Mouse (Mus musculus) heart, embryonic 12.5 days (tissue): ENCODE results near the gene Gfpt1. TPM values are rescaled to one million over a fixed set of nuclear protein-coding genes. Genes with fewer than 3 reads are reported as not detected.

Source experiments
- ATAC-seq: fragments of 200-750 bp; cut with Nextera tagmentation; 2 replicates; pipeline ENCODE4 v1.8.0; 2017; ENCODE audit warnings: moderate TSS enrichment, moderate library complexity; ENCODE audit not compliant: insufficient number of reproducible peaks, low FRiP score
- H3K27ac ChIP-seq: fragments of 300-500 bp; sonication (generic); 2 replicates; pipeline ENCODE4 v1.5.1; 2016; ENCODE audit warnings: mild to moderate bottlenecking, moderate library complexity; ENCODE audit not compliant: poor library complexity, severe bottlenecking
- H3K27me3 ChIP-seq: fragments of 300-500 bp; sonication (generic); replicated peaks from 2 replicates; pipeline ENCODE4 v1.6.1; 2016; ENCODE audit warnings: mild to moderate bottlenecking, moderate library complexity
- H3K36me3 ChIP-seq: fragments of 300-500 bp; sonication (generic); 2 replicates; pipeline ENCODE4 v1.6.1; 2016; ENCODE audit warnings: mild to moderate bottlenecking, moderate library complexity
- H3K4me1 ChIP-seq: fragments of 300-500 bp; sonication (generic); replicated peaks from 2 replicates; pipeline ENCODE4 v1.6.1; 2016; ENCODE audit warnings: mild to moderate bottlenecking
- H3K4me2 ChIP-seq: fragments of 300-500 bp; sonication (generic); 2 replicates; pipeline ENCODE4 v1.6.1; 2016; ENCODE audit warnings: mild to moderate bottlenecking, moderate library complexity
- H3K4me3 ChIP-seq: fragments of 300-500 bp; sonication (generic); 2 replicates; pipeline ENCODE4 v1.5.1; 2016; ENCODE audit warnings: mild to moderate bottlenecking
- H3K9ac ChIP-seq: fragments of 300-500 bp; sonication (generic); 2 replicates; pipeline ENCODE4 v1.6.1; 2016; ENCODE audit warnings: mild to moderate bottlenecking, moderate library complexity
- H3K9me3 ChIP-seq: fragments of 300-500 bp; sonication (generic); replicated peaks from 2 replicates; pipeline ENCODE4 v1.6.1; 2016; ENCODE audit warnings: mild to moderate bottlenecking, moderate library complexity
- WGBS: fragments of 180-500 bp; shearing (Covaris S2); methylation state at CpG from one replicate; pipeline ENCODE4 v1.1.7; 2016; 5-methylcytosine and 5-hydroxymethylcytosine counted together
- polyA plus RNA-seq: library from polyadenylated mRNA; unstranded; fragments of >200 nt; fragmentation: Nextera tagmentation; extraction: Ambion mirVana; gene quantifications from 2 replicates; pipeline ENCODE4 v1.2.1, GENCODE M21; 2016

Gene Gfpt1
- polyA plus RNA-seq, 1 experiment from 2014 or later: 17.7 TPM

DNA sequence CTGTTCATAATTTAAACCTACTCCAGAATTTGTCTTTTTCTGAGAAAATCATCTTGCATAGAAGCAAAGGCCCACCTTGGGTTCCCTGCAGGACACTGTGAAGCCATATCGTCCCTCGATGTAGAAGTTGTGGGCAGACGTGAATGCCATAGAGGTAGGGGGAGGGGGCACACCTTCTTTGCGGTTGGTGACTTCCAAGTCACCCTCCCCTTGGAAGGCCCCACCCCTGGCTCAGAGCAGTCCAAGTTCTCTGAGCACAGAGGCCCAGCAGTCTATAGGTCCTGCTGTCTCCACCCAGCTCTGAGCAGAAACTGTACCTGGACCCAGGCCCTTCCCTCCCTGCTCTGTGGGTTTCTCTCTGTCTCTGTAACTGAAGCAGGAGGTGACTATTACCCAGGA, 59.3 kb downstream of the Gfpt1 start:
- Histone ChIP-seq H3K27ac (0 out of 2 replicates have a peak overlapping the region, but pooled peaks have one; percentile 2), H3K4me2 (no peak overlapping the region), H3K4me1 (peaks cover 37% of the 10 kb centered on the region), H3K4me3 (no peak overlapping the region), H3K27me3 (no peaks in the 10 kb centered on the region; the same call in 1 of the 2 replicates), H3K9me3 (no peaks in the 10 kb centered on the region), H3K36me3 (no peaks in the 10 kb centered on the region), H3K9ac (peak overlapping the region; percentile 23; the same call in 1 of the 2 replicates)
- WGBS: 27% methylated on average over 4 of the region's 4 CpGs
- ATAC-seq: no peak

DNA sequence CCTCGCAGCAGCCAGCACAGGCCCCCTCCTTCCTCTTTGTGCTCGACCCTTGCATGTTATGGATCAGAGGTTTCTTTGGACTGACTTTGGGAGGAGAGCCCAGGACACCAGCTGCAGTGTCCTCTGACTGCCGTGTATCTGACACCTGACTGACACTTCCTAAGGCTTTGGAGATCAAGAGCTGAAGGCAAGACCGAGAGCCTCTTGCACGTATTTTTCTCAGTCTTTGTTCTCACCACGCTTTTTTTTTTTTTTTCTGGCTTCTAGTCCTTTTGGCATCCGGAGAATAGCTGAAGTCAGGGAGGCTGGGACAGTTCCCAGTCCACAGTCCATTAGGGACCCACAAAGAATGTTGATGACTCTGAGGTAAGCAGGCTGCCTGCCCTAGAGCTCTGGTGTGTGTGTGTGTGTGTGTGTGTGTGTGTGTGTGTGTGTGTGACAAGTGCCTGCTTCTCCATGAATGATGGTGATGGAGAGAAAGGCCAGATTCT, 59.8 kb downstream of the Gfpt1 start:
- H3K36me3 ChIP-seq: no peaks in the 10 kb centered on the region
- H3K4me2 ChIP-seq: no peak overlapping the region
- 0 out of 2 replicates have a peak overlapping the region, but pooled peaks have one; percentile 2 for H3K27ac ChIP-seq
- no peaks in the 10 kb centered on the region; the same call in 1 of the 2 replicates for H3K27me3 ChIP-seq
- WGBS: 28% methylated on average over 7 of the region's 7 CpGs
- H3K9ac ChIP-seq: peak overlapping the region; percentile 23; the same call in 1 of the 2 replicates
- H3K9me3 ChIP-seq: no peaks in the 10 kb centered on the region
- ATAC-seq: no peak
- peaks cover 37% of the 10 kb centered on the region for H3K4me1 ChIP-seq
- no peak overlapping the region for H3K4me3 ChIP-seq

DNA sequence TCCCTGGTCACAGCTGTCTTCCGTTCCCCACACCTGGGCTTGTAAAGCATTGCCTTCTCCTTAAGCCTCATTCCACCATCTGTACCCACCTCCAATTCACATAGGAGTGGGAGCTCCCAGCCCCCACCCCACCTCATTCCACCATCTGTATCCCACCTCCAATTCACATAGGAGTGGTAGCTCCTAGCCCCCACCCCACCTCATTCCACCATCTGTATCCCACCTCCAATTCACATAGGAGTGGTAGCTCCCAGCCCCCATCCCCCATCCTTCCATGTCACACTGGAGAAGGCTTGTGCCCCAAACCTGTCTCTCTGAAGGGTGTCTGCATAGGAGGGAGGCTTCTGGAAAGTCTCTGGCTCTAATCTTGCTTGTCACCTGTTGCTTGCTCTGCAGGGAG, 60.7 kb downstream of the Gfpt1 start:
- Histone ChIP-seq H3K9ac (no peak overlapping the region), H3K36me3 (no peaks in the 10 kb centered on the region), H3K4me3 (no peak overlapping the region), H3K4me2 (no peak overlapping the region), H3K27me3 (no peaks in the 10 kb centered on the region; the same call in 1 of the 2 replicates), H3K4me1 (peaks cover 37% of the 10 kb centered on the region), H3K9me3 (no peaks in the 10 kb centered on the region), H3K27ac (no peak overlapping the region)
- 100% methylated on average over 1 of the region's 1 CpGs for WGBS
- no peak for ATAC-seq

DNA sequence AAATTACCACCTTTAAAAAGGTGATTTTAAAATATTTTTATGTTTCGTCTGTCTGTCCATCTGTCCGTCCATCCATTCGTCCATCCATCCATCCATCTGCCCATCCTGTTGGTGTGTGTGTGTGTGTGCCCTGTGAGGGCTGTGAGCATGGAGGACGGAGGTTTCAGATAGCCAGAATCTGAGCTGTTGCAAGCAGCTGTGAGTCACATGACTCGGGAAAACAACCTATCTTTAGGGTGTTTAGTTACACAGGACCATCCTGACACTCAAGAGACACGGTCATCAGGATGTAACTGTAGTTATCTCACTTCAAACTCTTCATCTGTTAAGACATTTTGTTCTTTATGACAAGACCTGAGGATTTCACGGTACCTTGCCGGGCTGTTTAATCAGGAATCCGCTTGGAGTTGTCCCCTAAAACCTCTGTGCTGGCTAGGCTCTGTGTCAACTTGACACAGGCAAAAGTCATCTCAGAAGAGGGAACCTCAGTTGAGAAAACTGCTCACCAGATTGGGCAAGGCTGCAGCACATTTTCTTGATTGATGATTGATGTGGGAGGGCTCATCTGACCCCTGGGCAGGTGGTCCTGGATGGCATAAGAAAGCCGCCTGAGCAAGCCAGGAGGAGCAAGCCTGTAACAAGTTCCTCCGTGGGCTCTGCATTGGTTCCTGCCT, 61.6 kb downstream of the Gfpt1 start, which contains the start of gene D6Ertd527e:
TSS of gene D6Ertd527e (plus strand) at position 624 of the 674 bp plus-strand sequence.
- WGBS: 74% methylated on average over 11 of the region's 11 CpGs
- ATAC-seq: no peak
- no peak within 1 kb of the TSS for H3K4me3 ChIP-seq
- no peaks in the 10 kb centered on the region; the same call in 1 of the 2 replicates for H3K27me3 ChIP-seq
- H3K9ac ChIP-seq: no peak within 1 kb of the TSS
- peaks cover 33% of the 10 kb centered on the region for H3K4me1 ChIP-seq
- H3K36me3 ChIP-seq: no peaks in the 10 kb centered on the region
- no peaks in the 10 kb centered on the region for H3K9me3 ChIP-seq
- H3K27ac ChIP-seq: no peak within 1 kb of the TSS
- H3K4me2 ChIP-seq: no peak within 1 kb of the TSS

DNA sequence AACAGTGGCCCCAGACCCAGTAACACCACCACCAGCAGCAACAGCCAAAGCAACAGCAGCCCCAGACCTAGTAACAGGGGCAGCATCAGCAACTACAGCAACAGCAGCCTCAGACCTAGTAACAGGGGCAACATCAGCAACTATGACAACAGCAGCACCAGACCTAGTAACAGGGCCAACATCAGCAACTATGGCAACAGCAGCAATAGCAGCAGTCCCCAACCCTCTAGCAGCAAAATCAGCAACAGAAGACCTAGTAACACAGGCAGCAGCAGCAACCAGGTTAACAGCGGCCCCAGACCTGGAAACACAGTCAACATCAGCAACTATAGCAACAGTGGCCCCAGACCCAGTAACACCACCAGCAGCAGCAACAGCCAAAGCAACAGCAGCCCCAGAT, 68.8 kb downstream of the Gfpt1 start:
- no peak overlapping the region for H3K4me3 ChIP-seq
- WGBS: 84% methylated on average over 1 of the region's 1 CpGs
- H3K9me3 ChIP-seq: no peaks in the 10 kb centered on the region
- no peaks in the 10 kb centered on the region for H3K36me3 ChIP-seq
- no peak for ATAC-seq
- no peak overlapping the region for H3K4me2 ChIP-seq
- H3K9ac ChIP-seq: no peak overlapping the region
- H3K4me1 ChIP-seq: no peaks in the 10 kb centered on the region
- peaks cover 13% of the 10 kb centered on the region for H3K27me3 ChIP-seq
- no peak overlapping the region for H3K27ac ChIP-seq

DNA sequence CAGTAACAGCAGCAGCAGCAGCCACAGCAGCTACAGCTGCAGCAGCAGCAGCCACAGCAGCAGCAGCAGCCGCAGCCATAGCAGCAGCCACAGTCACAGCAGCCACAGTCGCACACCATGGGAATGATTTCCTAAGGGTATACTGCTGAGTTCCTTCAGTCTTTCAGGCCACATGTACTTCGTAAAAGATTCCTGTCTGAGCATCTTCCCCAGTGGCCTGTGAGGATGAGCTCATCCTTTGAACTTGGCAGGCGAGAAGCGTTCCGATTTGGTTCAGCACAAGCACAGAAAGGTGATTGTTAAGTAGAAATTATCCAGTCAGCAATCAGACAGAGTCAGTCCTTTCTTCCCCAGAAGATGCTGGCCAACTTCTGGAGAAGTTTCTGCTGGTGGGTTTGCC, 69.5 kb downstream of the Gfpt1 start:
- H3K27ac ChIP-seq: no peak overlapping the region
- no peak overlapping the region for H3K9ac ChIP-seq
- peaks cover 13% of the 10 kb centered on the region for H3K27me3 ChIP-seq
- no peak overlapping the region for H3K4me2 ChIP-seq
- 84% methylated on average over 6 of the region's 6 CpGs for WGBS
- H3K4me3 ChIP-seq: no peak overlapping the region
- ATAC-seq: no peak
- no peaks in the 10 kb centered on the region for H3K4me1 ChIP-seq
- H3K9me3 ChIP-seq: no peaks in the 10 kb centered on the region
- no peaks in the 10 kb centered on the region for H3K36me3 ChIP-seq

DNA sequence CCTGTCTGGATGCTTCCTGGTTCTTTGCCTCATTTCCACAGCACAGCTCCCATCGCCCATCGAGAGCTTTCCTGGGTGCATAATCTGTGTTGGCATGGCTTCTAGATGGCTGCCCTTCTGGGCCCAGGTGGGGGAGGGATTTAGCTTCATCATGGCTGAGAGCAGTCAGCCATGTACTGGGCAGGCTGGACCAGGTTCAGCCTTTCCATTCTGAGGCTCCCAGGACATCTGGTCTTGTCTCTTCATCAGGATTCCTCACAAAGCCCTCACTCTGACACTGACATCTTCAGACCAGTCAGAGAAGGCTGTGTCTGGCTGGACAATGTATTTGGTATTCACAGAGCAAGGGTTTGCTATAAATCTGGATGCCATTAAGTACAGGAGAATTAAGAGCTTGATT, 73.3 kb downstream of the Gfpt1 start:
- Histone ChIP-seq H3K9me3 (no peaks in the 10 kb centered on the region), H3K4me1 (peaks cover 9% of the 10 kb centered on the region; the same call in 1 of the 2 replicates), H3K27me3 (peaks cover 11% of the 10 kb centered on the region), H3K4me3 (no peak overlapping the region), H3K36me3 (no peaks in the 10 kb centered on the region), H3K27ac (no peak overlapping the region), H3K4me2 (no peak overlapping the region), H3K9ac (no peak overlapping the region)
- 85% methylated on average over 2 of the region's 2 CpGs for WGBS
- no peak for ATAC-seq

DNA sequence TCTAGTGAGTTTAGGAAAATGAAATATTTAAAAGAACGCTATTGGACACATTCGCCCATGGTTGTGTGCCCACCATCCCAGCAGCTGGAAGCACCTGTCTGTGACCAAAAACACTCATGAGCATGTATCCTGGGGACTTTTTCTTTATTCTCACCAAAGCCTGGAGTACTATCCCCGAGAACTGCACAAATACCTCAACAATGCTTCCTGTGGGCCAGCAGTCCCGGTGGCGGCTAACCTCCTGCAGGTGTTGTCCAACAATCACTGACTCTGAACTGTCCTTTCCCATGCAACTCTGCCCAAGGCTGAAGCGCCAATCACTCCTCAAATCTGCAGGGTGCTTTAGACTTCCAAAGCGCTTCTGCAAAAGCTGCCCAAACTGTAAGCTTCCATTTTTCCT, 74.0 kb downstream of the Gfpt1 start:
- Histone ChIP-seq H3K27ac (no peak overlapping the region), H3K9me3 (no peaks in the 10 kb centered on the region), H3K36me3 (no peaks in the 10 kb centered on the region), H3K4me1 (peaks cover 9% of the 10 kb centered on the region; the same call in 1 of the 2 replicates), H3K4me2 (no peak overlapping the region), H3K27me3 (peaks cover 5% of the 10 kb centered on the region; the same call in 1 of the 2 replicates), H3K9ac (no peak overlapping the region), H3K4me3 (no peak overlapping the region)
- ATAC-seq: no peak
- 83% methylated on average over 7 of the region's 7 CpGs for WGBS

DNA sequence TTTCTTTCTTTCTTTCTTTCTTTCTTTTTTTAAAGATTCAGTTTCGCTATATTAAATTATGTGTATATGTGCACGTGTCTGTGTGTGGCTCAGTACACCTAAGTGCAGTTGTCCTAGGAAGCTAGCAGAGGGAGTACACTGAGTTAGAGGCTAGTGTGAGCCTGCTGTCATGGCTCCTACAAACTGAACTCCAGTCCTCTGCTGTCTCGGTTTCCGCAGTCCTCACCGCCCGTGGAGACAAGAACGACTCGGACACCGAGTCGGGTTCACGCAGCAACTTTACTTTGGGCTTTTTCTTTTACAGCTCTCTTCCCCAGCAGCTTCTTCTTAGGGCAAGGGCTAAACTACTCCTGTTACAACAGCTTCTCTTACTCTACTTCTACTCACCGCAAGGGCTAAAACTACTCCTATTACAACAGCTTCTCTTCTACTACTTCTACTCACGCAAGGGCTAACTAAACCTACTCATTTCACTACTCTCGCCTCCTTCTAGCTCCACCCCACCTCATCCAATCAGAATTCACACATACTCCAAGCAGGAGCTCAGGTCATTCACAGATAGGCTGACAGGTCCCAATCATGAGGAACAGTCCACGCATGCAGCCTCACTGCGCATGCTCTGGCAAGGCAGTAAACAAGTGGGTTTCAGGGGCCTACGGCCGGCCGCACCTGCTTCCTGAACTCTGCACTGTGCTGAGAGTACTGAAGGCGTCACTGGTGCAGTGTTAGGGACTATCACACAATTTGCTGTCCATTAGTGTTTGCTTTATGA, 76.6 kb downstream of the Gfpt1 start:
- H3K27me3 ChIP-seq: no peaks in the 10 kb centered on the region
- H3K4me2 ChIP-seq: no peak overlapping the region
- H3K4me3 ChIP-seq: no peak overlapping the region
- 85% methylated on average over 20 of the region's 20 CpGs for WGBS
- no peaks in the 10 kb centered on the region for H3K36me3 ChIP-seq
- H3K9me3 ChIP-seq: no peaks in the 10 kb centered on the region
- H3K27ac ChIP-seq: no peak overlapping the region
- H3K4me1 ChIP-seq: peaks cover 9% of the 10 kb centered on the region; the same call in 1 of the 2 replicates
- H3K9ac ChIP-seq: no peak overlapping the region
- no peak for ATAC-seq

DNA sequence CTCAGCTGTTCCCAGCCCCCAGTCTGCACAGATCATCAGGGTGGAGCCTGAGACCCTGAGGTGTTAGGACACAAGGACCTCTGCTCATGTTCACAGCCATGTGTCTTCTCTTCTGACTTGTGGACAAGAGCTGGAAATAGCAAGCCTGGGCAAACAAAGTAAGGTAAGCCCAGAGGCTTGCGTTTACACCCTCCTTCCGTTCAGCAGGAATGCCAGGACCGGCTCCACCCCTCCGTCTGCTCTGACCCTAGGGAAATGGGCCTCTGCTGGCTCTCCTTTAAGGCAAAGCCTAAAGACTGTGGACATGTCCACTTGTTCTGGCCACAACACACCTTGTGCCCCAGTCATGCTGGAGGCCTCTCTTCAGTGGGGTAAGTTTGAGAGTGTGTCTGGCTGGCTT, 77.3 kb downstream of the Gfpt1 start:
- Histone ChIP-seq H3K27me3 (no peaks in the 10 kb centered on the region), H3K27ac (no peak overlapping the region), H3K4me2 (no peak overlapping the region), H3K9ac (no peak overlapping the region), H3K4me3 (no peak overlapping the region), H3K36me3 (no peaks in the 10 kb centered on the region), H3K9me3 (no peaks in the 10 kb centered on the region), H3K4me1 (peaks cover 9% of the 10 kb centered on the region; the same call in 1 of the 2 replicates)
- WGBS: 47% methylated on average over 4 of the region's 4 CpGs
- ATAC-seq: no peak

DNA sequence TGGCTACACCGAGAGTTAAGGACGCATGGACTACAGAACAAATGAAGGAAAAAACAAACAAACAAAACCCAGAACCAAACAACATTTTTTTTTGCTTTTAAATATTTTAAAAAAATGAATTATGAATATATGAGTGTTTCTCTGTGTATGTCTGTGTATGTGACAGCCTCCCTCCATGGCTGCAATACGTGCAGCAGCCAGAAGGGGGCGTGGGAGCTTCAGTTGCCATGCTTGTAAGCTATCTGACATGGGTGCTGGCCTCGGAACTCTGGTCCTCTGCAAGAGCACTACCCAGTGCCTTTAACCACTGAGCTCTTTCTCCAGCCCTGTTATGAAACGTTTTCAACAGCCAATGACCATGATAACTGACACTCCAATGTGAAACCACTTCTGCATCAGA, 78.0 kb downstream of the Gfpt1 start:
- H3K27me3 ChIP-seq: no peaks in the 10 kb centered on the region
- WGBS: 86% methylated on average over 6 of the region's 6 CpGs
- H3K36me3 ChIP-seq: no peaks in the 10 kb centered on the region
- H3K4me3 ChIP-seq: no peak overlapping the region
- no peak for ATAC-seq
- no peak overlapping the region for H3K4me2 ChIP-seq
- H3K27ac ChIP-seq: no peak overlapping the region
- H3K4me1 ChIP-seq: peaks cover 9% of the 10 kb centered on the region; the same call in 1 of the 2 replicates
- H3K9me3 ChIP-seq: no peaks in the 10 kb centered on the region
- no peak overlapping the region for H3K9ac ChIP-seq
